Mouse (Mus musculus): ENCODE measurements around the gene Gclc. TPM values are rescaled to one million over a fixed set of nuclear protein-coding genes. Genes with fewer than 3 reads are reported as not detected.

Gene Gclc
- total RNA-seq, 4 experiments from 2014 or later, result 34.1 to 53.4 (median 41.2) TPM

DNA sequence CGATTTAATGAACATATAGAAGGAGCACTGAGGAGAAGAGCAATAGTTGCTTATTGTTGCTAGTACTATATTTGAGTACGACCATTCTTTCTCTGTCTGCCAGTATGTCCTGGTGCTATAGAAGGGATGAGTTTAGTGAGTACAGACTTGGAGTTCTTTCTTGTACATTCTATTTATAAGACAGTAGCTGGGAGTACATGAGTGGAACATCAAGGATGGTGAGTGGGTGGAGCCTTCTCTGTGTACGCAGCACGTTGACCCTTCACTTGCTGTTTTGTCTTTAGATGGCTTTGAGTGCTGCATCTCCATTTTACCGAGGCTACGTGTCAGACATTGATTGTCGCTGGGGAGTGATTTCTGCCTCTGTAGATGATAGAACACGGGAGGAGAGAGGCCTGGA lies 31.1 kb downstream of the Gclc start:
- no peak for DNase-seq

DNA sequence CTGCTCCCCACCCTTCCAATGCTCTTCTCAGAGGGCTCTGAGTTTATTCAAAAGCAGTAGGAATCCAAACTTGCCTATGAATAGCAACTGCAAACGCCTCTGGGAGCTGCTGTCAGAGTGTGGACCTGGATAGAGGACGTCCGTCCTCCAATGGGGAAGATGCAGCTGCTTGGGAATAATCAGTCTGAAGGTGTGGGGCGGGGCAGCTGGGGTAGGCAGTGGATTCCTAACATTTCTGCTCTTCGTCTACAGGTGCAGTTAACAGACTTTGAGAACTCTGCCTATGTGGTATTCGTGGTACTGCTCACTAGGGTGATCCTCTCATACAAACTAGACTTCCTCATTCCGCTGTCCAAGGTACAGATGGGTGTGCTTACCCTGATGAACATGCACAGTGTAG lies 33.6 kb downstream of the Gclc start:
- no peak for DNase-seq

DNA sequence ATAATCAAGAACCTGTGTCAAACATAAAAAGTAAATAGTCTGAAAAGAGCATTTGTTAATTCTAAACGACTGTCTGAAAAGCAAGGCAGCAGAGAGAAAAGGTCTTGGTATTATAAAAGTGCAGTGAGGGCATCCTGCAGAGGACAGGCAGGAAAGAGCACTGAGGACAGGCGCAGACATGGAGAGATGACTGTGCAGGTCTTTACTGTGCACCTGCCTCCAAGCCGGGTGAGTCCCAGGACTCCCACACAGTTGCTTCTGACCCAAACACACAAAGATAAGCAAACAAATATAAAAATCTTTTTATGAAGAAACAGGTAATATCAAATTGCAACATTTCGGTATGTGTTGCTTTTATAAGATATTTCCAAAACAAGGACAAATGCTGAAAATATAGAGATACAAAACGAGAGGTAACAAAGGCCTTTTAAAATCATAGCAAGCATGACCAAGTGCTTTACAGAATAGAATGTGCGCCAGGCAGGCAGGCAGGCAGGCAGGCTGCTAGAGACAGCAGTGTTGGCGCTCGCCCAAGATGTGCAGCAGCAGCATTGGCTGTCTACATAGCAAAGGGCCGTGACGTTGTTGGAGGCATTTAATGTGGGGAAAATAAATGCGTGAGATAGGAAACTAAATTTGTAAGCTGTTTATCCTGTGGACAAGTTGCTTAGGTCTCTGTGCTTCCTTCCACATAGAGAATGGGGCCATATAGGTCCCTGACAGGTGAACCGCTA lies 35.4 kb downstream of the Gclc start:
- DNase-seq, result no peak

DNA sequence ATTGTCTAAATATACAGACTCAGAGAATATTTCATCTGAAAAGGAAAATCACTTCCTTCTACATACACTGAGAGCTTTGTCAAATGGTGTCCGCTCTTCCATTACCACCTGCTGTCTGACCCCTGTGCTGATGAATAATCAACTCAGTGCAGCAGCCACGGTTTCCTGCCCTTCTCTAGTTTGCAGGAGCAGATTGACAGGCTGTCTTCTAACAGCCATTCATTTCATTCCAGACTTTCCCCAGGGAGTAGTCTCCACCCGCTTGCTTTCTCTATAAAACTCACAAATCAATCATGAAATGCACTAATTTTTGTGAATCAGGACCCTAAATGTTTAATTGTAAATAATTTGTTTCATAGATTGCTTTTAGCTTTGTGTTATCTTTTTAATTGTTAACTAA lies 39.5 kb downstream of the Gclc start:
- DNase-seq, result no peak

DNA sequence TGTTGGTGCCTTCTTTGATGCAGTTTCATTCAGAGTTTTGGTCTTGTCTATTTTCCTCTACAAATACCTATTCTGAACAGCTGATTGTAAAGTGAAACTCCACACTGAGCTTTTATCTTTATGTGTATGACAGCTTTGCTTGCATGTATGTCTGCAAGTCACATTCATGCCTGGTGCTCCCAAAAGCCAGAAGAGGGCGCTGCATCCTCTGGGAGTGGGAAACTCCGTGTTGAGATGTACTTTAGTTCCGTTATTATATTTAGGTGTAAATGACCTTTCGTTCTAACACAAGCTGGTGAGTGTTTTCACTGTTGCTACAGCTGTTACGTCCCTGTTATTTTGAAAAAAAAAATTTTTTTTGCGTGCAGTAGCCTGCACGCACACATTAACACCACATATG lies 48.1 kb downstream of the Gclc start:
- DNase-seq, result no peak

DNA sequence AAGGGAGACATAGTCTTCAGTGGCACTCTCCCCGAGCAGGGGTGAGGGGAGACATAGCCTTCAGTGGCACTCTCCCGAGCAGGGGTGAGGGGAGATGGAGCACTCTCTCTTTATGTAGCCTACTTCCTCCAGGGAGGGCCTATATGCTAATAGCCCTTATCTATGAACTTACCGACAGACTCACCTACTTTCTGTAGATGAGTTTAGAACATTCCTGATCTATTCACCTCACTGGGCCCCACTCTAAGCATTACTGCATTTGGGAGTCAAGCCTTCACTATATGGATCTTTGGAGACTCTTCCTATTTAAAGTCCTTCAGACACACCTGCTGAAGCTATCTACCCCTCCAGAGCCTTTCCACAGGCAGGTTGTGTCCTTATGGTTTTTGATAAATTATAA lies 52.1 kb downstream of the Gclc start:
- DNase-seq, result no peak

GRCm38 (mm10) chr9:77806842-77807668 lies 52.7 kb downstream of the Gclc start:
- DNase-seq, result peak; percentile 77

DNA sequence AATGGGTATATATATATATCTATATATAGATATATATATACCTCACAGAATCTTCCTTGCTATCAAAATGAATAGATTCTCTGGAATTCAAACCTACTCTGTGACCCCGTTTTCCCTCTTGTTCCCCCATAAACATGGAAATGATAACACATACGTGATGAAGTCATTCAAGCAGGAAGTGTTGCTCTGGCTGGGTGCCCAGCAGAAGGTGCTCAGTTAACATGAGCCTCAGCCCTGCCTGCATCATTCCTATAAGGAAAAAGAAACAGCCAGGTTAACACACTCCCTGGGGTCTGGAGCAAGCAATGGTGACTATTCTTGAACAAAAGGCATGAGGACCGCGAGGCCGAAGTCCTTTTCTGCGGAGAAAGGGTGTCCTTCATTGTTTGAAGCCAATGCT lies 54.1 kb downstream of the Gclc start:
- DNase-seq, result no peak

GRCm38 (mm10) chr9:77818858-77819257 lies 64.5 kb downstream of the Gclc start:
- DNase-seq, result no peak

- DNase-seq, result no peak
Observed at GRCm38 (mm10) chr9:77819318-77819717, 65.0 kb downstream of the Gclc start.

DNA sequence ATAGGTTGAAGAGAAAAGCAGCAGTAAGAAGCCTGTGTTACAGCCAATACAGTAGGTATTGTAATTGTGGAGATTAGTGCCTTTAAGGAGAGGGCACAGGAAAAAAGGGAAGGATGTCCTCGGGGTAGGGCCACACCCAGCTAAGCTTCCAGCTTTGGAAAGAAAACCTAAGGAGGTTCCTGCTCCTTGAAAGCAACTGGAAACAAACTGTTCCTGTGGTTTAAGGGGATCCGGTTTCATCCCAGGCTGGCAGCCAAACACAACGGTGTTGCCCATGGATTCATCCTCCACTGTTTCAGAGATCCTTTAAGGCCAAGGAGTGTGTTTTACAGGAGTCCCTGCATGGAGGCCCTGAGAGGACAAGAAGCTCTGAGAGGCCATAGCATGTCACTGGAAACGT lies 66.5 kb downstream of the Gclc start:
- DNase-seq, result no peak

DNA sequence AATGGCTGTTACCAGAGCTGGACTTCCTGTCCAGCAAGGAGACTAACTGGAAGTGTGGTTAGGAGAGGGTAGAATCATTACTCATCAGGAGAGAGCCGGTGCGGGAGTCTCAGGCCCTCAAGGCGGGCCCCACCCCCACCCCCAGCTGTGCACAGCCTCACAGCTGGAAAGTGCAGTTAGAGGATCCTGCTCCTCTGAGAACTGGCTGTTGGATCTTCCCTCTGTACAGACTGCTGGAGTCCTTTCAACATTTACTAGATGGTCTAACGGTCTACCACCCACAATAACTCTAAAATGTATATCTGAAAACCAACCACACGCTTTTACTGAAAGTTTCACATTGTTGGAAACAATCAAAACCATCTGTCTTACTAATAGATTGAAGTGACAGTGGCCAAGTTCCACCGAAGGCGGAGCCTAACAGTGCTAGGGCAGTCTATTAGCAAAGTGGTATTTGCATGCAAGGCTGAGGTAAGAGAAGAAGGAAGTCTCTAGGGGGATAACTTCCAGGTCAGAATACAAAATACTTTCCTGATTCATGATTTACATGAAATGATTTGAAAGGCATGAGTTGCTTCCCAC lies 71.1 kb downstream of the Gclc start:
- no peak for DNase-seq

DNA sequence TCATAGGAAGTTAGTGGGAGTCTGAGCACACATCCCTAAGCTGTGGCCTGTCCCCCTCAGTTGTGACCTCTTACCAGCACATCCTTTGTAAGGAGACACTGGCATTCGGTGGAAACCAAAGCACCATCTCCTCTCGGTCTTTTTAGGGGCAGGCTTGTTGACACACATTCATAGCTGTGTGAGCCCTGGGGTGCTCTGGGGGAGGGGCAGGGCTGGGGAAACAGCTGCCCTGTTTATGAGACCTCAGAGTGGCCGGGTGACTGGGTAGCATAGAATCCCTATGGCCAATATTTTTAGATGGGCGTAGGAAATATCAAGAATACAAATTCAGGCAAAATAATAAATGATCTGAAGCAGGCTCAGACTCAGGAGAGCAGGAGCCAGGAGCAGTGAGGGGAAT lies 71.9 kb downstream of the Gclc start:
- DNase-seq, result no peak

DNA sequence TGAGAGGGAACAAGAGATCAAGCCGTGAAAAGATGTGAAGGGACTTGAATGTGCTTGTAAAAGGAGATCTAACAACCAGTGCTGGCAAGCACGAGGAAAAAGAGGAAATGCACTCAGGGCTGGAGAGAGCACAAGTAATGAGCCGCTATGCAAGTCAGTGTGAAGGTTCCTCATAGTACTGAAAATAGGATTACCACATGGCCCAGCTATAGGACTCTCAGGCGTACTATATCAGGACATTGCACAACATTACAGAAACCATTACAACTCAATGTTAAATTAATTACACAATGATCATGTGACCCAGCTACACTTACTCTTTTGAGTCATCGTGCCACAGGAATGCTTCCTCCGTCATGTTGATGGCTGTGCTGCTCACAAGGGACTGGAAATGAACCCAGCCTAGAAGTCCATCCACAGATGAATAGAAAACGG lies 74.2 kb downstream of the Gclc start:
- no peak for DNase-seq

DNA sequence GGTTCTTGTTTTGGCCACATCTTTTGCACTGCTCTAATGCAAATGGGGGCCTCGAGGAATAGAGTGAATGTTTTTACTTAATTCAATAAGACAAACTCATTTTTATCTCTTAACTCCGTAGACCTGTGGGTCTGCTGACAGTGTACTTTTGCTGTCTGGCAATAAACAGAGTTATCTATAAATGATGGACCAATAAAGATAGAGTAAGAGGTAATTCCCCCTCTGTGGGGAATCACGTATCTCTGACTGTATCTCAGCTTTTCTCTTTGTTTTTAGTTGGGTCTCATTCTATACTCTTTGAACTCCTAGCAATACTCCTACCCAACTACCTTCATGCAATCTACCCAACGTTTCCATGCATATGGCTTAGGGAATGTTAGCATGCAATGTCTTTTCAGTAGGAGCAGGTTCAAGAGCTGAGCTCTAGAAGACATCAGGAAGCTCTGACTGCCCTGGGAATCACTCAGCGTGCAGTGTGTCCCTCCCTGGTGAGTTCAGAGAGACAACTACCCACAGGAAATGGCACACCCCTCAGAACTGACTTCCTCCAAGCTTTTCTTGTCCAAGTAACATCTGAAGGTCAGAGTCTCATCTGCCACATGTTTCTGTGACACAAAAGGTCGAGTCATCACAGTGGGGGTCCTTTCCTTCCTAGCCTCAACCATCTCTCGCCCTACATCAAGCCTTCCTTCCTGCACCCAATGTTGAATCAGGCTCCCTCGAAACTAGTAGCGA lies 80.1 kb downstream of the Gclc start:
- no peak for DNase-seq

DNA sequence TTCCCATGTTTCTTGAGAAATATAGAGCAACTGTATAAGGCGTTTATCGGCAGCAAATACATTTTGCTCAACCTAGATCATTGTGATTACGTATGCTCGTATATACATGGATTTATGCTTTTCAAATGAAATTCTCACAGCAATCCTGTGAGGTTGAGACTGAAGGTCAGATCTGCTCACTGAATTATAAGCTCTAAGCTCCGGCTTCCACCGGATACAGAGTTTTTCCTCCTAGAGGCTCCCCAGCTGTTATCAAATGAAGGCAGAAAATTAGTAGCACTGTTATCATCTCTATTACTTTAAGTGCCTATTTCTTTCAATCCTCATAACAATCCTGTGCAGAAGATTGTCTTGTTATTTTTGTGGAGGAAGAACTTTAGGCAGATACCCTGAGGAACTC lies 80.8 kb downstream of the Gclc start:
- no peak for DNase-seq

GRCm38 (mm10) chr9:77835756-77836155 lies 81.4 kb downstream of the Gclc start:
- no peak for DNase-seq

DNA sequence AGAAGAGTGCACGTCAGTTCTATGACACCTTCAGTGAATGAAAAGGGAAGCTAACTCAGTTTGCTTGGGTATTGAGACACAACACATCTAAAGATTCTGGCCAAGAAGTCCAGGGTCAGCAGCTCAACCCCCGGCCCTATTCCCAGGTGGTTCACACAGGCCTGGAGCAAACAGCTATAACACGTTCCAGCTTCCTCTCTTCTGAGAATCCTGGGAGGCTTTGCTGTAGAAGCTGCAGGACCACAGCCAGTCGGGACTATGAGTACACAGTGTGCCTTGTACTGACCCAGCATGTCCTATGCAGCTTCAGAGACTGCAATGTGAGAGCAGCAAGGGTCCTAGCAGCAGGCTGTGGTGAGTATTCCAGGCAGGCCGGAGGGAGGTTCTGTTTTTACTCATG lies 84.3 kb downstream of the Gclc start:
- DNase-seq, result no peak

Other genes with a start within 250 kb of the Gclc start
- 10 to 100 TPM in 3 of 4 experiments, 1 to 10 TPM in 1; 9.1 to 20.4 (median 14.8) TPM for gene Lrrc1, start 209.7 kb upstream of the Gclc start, total RNA-seq (2022)
- under 1 TPM in 2 of 4 experiments, not detected in 2; 0.03 to 0.09 TPM for gene Klhl31, start 118.0 kb upstream of the Gclc start, total RNA-seq (2022)
- gene Elovl5, start 162.8 kb downstream of the Gclc start, total RNA-seq (2022), result 100 to 1,000 TPM; 450 to 789 (median 577) TPM

Measured in adrenal gland, adult 8-10 months (tissue).